Mouse (Mus musculus) kidney, adult 8-10 months (tissue): ENCODE data around the gene Dnaaf1.
A peak's percentile ranks its signal among the peaks of the same experiment; 100 is the strongest.

Source experiments
- DNase-seq, 2 experiments: peaks; one replicate each; pipeline ENCODE4 v3.0.0; 2022

Gene Dnaaf1

DNA sequence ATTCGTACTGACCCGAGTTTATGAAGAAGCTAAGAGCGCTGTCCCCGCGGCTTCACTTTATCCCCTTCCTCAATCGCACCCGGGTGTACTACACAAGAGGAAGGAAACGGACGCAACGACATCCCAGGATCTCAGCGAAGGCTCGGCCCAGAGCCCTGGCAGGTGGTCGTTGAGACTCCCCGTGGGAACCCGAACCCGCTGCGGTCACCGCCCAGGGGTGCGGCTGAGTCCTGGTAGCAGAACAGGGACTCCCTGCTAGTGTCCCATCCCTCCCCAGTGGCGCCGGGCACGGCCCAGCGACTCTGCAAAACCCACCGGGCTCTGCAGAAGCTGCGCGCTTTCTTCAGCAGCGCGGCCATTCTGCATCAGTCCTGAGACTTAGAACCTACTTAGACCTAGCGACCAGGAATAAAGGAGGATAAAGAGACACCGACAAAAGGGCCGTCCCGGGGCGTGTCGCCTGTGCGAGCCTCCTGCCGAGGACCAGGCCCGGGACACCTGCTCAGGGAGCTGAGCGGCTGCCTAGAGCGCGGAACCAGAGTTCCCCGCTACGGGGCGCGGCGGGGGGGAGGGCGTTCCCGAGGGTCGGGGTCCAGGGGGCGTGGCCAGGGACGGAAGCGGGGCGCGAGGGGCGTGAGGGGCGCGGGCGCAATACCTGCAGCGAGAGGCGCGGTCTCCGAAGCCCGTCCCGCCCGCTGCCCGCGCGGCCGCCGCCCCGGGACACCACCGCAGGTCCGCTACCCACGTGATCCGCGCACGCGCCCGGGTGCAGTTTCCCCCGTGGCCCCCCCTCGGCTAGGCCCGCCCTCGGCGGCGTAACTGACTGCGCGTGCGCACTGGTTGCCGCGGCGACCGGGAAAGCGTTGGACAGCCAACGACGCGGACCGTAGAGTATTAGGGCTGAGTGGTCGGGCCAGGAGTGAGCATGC lies at the start of gene Dnaaf1, which contains the start of gene Hsdl1:
TSS of gene Dnaaf1 (plus strand) at position 799 of the 929 bp plus-strand sequence.
TSS of gene Hsdl1 (minus strand) at position 747 of the 929 bp plus-strand sequence.
- DNase-seq, result peak; percentile 94 to 97

DNA sequence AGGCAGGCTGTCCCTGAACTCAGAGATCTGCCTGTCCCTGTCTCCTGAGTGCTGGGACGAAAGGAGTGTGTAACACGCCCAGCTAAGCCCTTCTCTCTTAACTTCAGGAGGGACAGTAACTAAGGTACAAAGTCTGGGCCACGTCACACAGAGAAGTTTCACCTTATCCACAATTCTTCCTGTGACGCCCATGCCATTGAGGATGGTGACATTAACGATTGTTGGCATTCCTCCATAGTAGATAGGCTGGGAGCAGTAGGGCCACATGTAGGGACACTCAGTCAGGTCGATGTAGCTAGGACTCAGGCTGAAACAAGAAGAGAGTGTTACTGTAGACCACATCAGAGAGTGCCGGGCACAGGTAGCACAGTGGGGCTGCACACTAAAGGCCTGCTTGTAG lies 46.3 kb upstream of the Dnaaf1 start:
- DNase-seq, result no peak

DNA sequence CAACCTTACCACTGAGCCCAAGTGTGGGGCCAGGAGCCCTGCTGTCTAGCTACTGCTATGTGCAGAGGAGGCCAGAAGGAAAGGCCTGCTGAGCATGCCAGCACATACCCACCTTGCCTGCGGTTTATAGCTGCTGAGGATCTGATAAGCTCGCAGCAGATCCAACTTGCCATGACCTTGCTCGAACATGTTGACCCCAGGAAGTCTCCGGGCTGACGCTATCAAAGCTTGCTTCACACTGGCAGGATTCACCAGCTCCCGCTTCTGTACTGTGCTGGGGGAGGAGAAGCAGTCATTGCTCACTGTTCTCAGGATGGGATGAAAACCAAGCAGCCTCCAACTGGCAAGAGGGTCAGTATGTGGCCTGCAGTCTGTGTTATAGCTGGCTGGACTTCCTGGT lies 44.1 kb upstream of the Dnaaf1 start:
- no peak for DNase-seq

DNA sequence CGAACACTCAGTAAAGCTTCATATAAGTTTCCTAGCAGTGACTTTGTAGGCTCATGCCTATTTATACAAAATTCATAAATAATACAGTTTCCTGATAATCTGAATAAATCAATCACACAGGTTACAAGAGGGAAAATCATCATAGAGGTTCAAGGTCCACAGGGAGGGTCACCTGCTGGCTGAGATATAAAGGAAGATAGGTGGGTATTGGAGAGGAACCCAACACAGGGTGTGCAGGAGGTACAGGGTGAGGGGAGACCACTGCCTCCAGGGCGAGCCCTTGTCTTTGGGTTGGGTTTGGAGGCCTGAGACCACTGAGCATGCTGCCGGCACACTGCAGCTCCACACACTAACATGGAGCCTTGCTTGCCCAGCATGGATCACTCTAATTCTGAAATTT lies 43.6 kb upstream of the Dnaaf1 start:
- DNase-seq, result no peak

DNA sequence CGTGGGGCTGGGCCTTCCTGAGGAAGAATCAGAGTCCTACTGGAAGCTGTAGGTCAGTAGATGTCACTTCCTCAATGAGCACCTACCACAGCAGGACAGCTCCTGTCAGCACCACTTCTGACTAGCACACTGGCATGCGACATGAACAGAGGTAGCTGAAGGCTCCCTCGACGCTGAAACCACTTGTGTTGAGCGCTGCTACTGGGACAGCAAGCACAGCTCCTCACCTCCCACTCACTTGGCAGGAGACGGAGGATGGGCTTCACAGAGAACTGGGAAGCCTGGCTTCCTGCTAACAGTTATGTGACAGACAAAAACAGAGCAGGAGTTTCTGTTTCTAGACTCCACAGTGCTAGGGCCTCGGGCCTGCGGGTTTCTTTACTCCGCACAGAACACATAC lies 43.1 kb upstream of the Dnaaf1 start:
- no peak for DNase-seq

DNA sequence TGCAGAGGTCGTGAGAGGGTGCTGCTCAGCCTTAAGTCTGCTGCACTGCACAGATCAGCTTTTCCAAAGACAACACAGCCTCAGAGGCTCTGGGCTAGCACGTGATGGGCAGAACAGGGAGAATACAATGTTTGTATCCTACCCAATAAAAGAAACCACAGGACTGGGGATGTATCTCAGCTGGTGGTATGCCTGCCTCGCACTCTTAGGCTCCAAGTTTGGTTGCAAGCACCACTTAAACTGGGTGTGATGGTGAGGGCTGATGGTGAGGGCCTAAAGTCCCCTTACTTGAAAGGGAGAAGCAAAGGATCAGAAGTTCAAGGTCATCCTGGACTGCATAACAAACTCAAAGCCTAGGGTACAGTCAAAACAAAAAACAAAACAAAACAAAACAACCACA lies 30.4 kb upstream of the Dnaaf1 start:
- DNase-seq, result no peak

DNA sequence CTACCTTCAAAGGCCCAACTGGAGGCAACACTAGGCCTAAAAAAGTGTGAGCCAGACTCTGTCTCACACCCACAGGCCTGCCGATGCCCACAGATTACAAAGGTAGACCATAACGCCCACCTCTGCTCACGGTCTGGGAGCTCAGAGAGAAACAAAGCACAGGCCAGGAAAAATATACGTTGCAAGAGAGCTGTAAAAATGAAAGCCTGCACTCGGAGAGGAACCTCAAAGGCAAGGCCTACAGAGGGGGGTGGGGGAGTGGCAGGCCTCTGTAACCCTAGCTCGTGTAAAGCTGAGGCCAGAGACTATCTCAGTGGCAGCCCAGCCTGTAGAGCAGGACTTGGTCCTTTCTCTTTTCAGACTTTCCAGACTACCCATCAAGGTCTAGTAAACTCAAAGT lies 29.9 kb upstream of the Dnaaf1 start:
- DNase-seq, result no peak

DNA sequence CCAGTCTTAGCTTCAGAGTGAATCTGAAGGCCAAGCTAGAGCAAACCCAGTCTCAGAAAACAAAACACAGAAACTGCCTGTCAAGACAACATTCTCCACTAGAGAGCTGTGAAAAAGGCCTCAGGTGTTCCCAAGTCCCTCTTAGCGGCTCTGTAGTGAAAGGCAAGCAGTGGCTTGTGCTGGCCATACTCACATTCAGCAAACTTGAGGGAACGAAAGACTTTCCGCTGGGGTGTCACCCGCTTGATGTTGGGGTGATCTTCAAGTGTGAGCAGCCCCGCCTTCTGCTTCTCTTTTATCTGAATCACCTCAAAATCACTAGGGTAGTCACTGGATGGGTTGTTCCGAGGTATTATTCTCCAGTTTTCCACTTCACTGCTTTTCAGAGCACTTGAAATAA lies 29.2 kb upstream of the Dnaaf1 start:
- DNase-seq, result no peak

DNA sequence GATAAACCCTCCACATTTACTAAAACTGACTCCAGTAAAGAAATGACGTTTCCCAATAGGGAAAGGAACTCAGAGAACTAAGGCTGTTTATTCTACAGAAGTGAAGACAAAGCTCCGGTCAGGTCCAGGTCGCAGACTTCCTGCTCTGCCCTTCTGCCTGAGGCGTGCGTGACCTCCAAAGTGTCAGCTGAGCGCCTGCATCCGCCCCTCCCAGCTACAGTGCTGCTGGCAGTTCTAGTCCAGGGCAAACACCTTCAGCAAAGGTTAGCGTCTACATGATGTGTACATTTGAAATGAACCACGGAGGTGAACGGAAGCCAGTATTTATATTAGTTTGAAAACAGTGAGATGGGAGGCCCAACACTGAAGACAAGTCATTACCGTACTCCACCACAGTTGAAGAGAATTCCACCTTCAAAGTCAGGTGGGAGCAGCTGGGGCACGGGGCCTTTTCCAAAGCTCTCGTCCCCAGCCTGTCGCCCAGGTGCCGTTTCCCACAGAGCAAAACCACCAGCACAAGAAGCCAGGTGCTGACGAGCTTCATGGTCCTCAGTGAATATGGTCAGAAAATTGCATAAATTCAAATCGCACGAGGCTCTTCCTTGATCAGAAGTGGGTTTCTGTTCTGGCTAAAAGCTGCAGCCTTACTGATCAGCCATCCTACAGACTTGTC lies 27.9 kb upstream of the Dnaaf1 start:
- peak in 1 of 2 experiments; percentile 18 for DNase-seq

DNA sequence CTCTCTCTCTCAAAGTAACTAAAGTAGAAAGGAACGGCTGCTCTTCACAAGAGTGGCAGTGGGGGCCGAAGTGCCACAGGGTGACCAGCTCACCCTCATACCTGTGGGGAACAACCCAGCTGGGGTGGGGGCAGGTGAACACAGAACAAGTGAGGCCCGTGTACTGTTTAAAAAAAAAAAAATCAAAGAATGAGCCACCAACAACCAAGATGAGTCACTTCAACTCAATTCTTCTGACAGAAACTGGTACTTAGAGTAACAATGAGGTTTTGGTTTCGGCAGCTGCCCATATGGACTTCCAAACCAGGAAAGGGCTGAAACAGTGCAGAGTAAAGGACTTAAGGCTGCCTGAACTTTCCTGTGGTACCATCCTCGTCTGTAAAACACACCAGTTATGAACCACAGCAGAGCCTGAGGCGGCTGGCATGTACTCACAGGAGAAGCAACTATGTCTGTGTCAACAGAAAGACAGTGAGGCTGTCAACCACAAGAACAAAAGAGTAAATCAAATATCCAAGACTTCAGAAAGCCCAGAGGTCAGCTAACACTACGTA lies 26.4 kb upstream of the Dnaaf1 start:
- no peak for DNase-seq

DNA sequence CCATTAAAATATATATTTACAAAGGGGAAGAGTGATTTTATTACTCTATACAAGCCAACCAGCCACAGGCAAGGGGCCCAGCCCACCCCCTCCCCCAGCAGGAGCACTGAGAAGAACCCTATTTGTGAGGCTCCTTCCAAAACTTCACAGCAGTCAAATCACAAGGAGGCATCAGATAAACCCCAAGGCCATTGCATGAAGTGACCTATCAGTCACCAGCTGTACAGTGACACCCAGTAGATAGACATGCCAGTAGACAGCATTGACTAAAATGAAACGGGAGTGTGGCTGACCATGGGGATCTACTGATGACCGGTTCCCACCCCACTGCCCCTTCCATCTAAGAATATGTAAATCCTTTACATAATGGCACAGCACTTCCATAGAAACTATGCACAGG lies 22.1 kb upstream of the Dnaaf1 start:
- DNase-seq, result no peak

DNA sequence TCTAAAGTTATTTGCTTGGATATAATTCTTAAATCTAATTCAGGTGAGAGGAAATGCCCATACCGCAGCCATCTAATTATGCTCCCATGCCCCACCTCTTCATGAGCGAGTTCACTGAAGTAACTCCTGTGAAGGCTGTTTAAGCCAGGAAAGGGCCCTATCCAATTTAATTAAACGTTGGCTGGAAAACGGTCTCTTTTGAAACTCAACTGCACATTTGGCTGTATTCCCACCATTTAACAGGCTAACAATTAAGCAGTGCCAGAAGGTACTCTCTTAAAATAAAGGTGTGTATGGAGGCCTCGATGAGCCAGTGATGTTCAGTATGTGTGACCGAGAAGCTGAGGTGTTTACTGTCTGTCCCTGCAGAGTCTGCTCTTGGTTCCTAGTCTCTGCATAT lies 19.2 kb upstream of the Dnaaf1 start:
- DNase-seq, result peak in 1 of 2 experiments; percentile 48

DNA sequence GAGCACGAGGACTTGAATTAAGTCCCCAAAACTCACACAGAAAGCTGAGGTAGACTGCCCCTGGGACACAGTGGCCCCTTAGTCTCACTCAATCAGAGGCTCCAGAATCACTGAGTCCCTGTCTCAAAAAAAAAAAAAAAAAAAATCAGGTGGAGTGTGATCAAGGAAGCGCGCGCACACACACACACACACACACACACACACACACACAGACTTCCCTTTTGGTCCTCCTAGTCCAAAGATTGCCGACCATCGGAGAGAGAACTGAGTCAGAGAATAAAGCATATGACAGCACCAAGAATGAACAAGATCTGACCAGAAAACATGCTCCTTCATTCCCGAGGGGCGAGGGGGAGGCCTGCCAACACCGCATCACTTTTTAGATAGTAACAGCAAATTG lies 17.9 kb upstream of the Dnaaf1 start:
- no peak for DNase-seq

DNA sequence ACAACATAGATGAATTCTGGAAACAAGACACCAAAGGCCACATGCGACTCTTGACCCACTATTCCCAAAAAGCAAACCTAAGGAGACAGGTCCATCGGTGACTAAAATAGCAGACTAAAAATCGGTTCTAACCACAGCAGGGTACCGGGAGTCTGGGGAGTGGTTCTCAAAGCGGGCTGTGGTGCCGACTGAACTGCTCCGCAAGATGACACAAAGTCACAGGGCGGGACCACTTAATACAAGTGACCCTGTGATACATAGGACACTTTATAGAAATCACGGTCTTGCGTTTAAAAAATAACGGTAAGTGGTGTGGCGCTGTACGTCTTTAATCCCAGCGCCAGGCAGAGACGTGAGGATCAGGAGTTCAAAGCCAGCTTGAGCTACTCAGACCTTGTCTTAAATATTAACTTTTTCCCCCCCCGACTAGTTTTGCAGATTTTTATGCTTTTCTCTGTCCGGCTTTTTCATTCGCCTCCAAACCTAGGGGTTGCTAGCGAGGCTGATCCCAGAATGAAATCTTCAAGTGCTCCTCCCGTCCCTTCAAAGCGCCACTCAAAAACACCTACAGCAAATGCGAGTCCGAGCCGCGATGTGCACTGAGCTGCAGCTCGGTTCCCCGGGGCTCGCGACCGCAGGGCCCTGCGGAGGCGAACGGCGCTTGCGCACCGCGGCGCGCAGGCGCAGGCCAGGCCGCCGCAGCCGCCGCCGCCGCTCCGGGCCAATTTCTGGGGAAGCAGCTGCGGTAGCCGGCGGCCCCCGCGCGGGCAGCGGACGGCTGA lies 17.0 kb upstream of the Dnaaf1 start:
- DNase-seq, result peak in 1 of 2 experiments; percentile 15

DNA sequence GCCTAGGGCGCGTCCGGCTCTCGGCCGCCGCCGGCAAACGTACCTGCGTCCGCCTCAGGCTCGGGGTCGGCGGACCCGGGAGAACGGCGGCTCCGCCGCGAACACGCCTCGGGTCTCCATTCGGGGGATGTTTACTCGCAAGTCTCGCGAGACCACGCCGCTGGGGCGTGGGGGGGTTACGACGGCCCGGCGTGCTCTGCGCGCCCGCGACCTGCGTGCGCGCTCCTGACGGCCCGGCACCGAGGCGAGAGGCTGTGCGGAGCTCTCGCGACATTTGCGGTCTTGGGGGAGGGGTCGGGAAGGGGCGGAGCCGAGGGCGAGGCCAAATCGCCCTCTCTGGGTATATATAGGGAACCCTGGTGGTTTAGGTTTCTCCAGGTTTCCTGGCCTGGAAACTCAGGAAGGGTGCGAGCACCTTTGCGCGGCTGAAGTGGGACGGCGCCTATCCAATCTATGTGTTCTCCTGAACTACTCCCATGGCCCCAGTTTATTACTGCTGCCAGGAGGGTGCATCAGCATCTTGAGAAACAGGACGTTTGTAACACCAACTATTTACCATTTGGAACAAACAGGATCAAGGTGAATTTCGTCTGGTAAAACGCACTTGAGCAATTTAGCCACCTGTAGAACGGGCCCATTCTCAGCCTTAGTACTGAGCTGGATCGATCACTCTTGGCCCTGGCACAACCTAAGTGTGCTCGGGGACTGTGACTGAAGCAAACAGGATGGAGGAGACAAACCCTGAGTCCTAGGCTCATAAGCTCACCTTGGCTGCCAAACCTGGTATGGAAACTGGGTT lies 16.2 kb upstream of the Dnaaf1 start, which contains the start of gene Mbtps1:
TSS of gene Mbtps1 (minus strand) at position 133 of the 799 bp plus-strand sequence.
- peak; percentile 97 for DNase-seq

DNA sequence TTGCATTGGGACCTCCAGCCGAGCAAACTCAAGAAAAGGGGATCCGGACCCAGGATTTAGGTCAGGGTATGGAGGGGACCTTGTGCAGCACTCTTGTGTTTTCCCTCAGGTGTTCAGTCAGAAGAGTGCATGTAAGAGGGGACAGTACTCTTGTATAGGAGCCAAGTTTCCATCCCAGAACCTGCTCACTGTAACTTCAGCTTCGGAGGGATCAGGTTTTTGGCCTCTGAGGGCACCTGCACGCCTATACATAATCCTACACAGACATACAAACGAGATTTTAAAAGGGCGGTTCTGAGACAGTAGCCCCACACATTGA lies 15.7 kb upstream of the Dnaaf1 start:
- DNase-seq, result no peak

DNA sequence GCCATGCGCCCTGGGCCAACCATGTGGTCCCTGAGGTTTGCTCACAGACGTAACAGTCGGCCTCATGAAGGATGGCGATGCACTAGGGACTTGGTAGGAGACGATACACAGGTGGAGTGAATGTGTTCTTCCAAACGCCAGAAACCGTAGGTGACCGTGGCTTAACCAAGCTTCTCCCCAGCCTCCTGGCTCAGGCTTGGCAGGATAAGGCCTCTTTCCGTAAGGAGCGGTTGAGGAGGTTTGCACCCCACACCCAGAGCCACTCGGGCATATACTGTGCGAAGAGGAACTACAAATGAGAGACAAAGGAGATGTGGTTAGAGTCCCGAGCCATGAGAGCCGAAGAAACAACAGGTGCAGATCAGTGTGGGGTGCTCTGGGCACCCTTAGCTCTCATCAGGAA lies 11.2 kb upstream of the Dnaaf1 start:
- DNase-seq, result no peak

DNA sequence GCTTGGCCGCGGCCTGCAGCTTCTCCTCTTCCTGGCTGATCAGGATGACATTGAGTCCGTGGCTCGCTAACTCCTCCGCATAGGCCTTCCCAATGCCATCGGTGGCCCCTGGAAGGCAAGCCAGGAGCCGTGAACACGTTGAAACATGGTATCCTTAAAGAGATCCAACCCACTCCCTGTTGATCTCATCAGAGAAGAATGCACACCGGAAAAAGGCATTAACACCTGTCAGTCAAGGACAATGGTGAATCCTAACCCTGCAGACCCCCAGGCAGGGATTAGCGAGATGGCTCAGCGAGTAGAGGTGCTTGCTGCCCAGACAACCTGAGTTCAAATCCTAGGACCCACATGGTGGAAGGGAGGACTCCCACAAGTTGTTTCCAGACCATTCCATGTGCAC lies 8.7 kb upstream of the Dnaaf1 start:
- DNase-seq, result no peak

DNA sequence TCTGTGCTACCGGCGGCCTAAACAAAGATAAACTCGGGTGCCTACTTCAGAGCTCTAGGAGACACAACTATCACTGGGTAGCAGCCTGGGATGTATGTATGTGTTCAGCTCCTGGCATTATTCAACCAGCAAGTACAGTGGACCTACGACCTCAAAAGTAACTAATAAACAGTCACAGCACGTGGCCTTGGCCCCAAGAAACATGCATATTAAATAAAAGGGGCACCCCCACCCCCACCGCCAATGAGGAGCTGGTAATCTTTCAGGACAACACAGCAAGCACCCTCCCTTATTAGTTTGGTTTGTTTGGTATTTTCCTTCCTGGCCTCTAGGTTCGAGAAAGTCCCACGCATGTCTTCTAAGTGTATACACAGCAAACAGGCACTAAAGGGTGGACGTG lies 6.8 kb upstream of the Dnaaf1 start:
- peak in 1 of 2 experiments; percentile 48 for DNase-seq

DNA sequence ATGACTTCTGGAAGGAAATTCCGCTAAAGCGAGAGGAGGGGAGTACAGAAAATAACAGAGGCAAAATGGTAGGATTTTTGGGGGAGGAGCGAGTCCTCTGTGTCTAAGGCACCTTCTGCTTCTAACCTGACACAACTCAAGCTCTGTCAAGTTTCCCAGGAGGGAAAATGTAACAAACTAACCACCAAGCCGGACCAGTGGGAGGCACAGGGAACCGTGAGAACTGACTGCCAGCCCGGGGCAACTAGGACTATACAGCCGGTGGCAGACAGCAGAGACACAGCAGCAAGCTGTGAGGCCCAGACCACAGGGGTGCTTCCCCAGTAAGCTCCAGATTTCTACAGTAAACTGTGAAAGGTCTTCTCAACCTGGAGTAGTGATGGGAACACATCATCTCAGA lies 6.1 kb upstream of the Dnaaf1 start:
- no peak for DNase-seq

DNA sequence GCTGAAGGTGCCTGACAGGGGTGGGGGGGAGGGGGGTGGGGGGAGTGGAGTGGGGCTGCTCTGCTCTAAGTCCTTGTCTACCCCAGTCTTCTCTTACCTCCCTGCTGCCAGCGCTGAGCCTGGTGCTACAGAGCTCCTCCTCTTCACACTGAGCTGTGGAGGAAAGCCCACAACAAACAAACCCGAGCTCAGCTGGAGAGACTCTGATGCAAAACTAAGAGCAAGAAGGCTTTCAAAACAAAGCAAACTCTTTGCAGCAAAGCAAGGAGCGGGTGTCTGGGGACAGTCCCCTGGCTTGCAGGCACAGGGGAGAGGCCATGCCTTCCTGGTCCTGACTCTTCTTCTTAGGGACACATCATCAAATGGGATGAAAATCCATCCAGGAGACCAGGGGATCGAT lies 5.2 kb upstream of the Dnaaf1 start:
- DNase-seq, result no peak

DNA sequence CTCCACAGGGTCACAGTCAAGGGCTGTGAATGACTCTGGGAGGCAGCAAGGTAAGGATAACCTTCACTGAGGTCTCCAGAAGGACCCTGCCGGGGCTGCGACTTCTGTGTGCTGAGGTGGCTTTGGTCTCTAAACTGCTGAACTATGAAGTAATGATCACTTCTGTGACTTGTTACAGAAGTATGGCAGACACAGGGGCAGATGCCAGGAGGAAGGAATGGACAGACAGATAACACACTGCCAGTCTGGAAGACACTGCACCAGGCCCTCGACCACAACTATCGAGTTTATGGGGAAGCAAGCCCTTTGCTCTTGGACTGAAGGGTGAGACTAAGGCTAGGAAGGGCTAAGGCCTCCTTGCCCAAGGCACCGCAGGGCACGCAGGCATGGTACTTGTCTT lies 3.9 kb upstream of the Dnaaf1 start:
- no peak for DNase-seq
